Mouse (Mus musculus): Measurements from ENCODE around the gene Gm17416.
A peak's percentile ranks its signal among the peaks of the same experiment; 100 is the strongest.

The Gm17416 gene

GRCm38 (mm10) chr2:152604057-152604456 is 34.9 kb downstream of the Gm17416 start, which contains the start of gene Defb36:
Gene Defb36, plus strand, starts transcription at chr2:152604327.
- peak; percentile 13 for DNase-seq (ENCODE audit: low read depth, low spot score)

GRCm38 (mm10) chr2:152607746-152608145 is 38.6 kb downstream of the Gm17416 start:
- DNase-seq (ENCODE audit: low read depth, low spot score), result no peak

- no peak for DNase-seq (ENCODE audit: low read depth, low spot score)
Observed at GRCm38 (mm10) chr2:152608719-152609118, 39.6 kb downstream of the Gm17416 start.

GRCm38 (mm10) chr2:152612193-152612592 is 43.1 kb downstream of the Gm17416 start:
- DNase-seq (ENCODE audit: low read depth, low spot score), result no peak

GRCm38 (mm10) chr2:152615563-152615962 is 46.4 kb downstream of the Gm17416 start:
- DNase-seq (ENCODE audit: low read depth, low spot score), result peak; percentile 57

- DNase-seq (ENCODE audit: low read depth, low spot score), result no peak
Observed at GRCm38 (mm10) chr2:152616470-152616869, 47.3 kb downstream of the Gm17416 start.

- no peak for DNase-seq (ENCODE audit: low read depth, low spot score)
Observed at GRCm38 (mm10) chr2:152617374-152617773, 48.2 kb downstream of the Gm17416 start.
